Mouse (Mus musculus): Measurements from ENCODE around the gene Trim31.

GRCm38 (mm10) chr17:36868836-36869235, 29.1 kb upstream of the Trim31 start:
- no peak for TF ChIP-seq CTCF (IDR thresholded peaks at IDR 0.05; ENCODE audit: insufficient read depth, low read length)
- no peak for TF ChIP-seq POLR2A (IDR thresholded peaks at IDR 0.05; ENCODE audit: borderline replicate concordance, extremely low read depth, low read depth, low read length)

All from lung, adult 2 months (tissue).